Mouse (Mus musculus) midbrain, embryonic 13.5 days (tissue): ENCODE measurements around the gene Supt5. TPM values are rescaled to one million over a fixed set of nuclear protein-coding genes. Genes with fewer than 3 reads are reported as not detected.

Experiments
- ATAC-seq: fragments of 200-750 bp; cut with Nextera tagmentation; 2 replicates; pipeline ENCODE4 v1.8.0; 2017; ENCODE audit warnings: mild to moderate bottlenecking, moderate TSS enrichment, moderate library complexity
- H3K27ac ChIP-seq: fragments of 300-500 bp; sonication (generic); 2 replicates; pipeline ENCODE4 v1.5.1; 2015; ENCODE audit warnings: inconsistent platforms, mild to moderate bottlenecking, moderate library complexity
- H3K27me3 ChIP-seq: fragments of 300-500 bp; sonication (generic); 2 replicates; pipeline ENCODE4 v1.6.1; 2015; ENCODE audit warnings: mild to moderate bottlenecking, inconsistent platforms
- H3K36me3 ChIP-seq: fragments of 300-500 bp; sonication (generic); 2 replicates; pipeline ENCODE4 v1.6.1; 2015; ENCODE audit warnings: mild to moderate bottlenecking, inconsistent platforms
- H3K4me1 ChIP-seq: fragments of 300-500 bp; sonication (generic); replicated peaks from 2 replicates; pipeline ENCODE4 v1.6.1; 2015; ENCODE audit warnings: inconsistent platforms
- H3K4me2 ChIP-seq: fragments of 300-500 bp; sonication (generic); replicated peaks from 2 replicates; pipeline ENCODE4 v1.6.1; 2015; ENCODE audit warnings: moderate library complexity, mild to moderate bottlenecking, inconsistent platforms
- H3K4me3 ChIP-seq: fragments of 300-500 bp; sonication (generic); replicated peaks from 2 replicates; pipeline ENCODE4 v1.5.1; 2015; ENCODE audit warnings: mild to moderate bottlenecking, inconsistent platforms
- H3K9ac ChIP-seq: fragments of 300-500 bp; sonication (generic); replicated peaks from 2 replicates; pipeline ENCODE4 v1.6.1; 2015; ENCODE audit warnings: mild to moderate bottlenecking, inconsistent platforms
- H3K9me3 ChIP-seq: fragments of 300-500 bp; sonication (generic); 2 replicates; pipeline ENCODE4 v1.6.1; 2016; ENCODE audit warnings: mild to moderate bottlenecking, inconsistent platforms
- WGBS: fragments of 180-500 bp; shearing (Covaris S2); methylation state at CpG from one replicate; pipeline ENCODE4 v1.1.7; 2015; 5-methylcytosine and 5-hydroxymethylcytosine counted together
- polyA plus RNA-seq: library from polyadenylated mRNA; unstranded; fragments of >200 nt; fragmentation: Nextera tagmentation; extraction: Ambion mirVana; gene quantifications from 2 replicates; pipeline ENCODE4 v1.2.1, GENCODE M21; 2015

The Supt5 gene
- polyA plus RNA-seq, 1 experiment from 2014 or later = 98.8 TPM

GRCm38 (mm10) chr7:28358431-28358830 lies 19.9 kb upstream of the Supt5 start:
- Histone ChIP-seq H3K36me3 (peaks cover 64% of the 10 kb centered on the region), H3K9me3 (no peaks in the 10 kb centered on the region), H3K27ac (peak overlapping the region; percentile 59), H3K9ac (peak overlapping the region; percentile 28; the same call in 1 of the 2 replicates), H3K4me2 (no peak overlapping the region), H3K27me3 (no peaks in the 10 kb centered on the region), H3K4me3 (no peak overlapping the region), H3K4me1 (peaks cover 28% of the 10 kb centered on the region)
- WGBS = 44% methylated on average over 7 of the region's 7 CpGs
- ATAC-seq = no peak; the same call in 1 of the 2 replicates

GRCm38 (mm10) chr7:28357984-28358383 lies 19.4 kb upstream of the Supt5 start:
- peaks cover 66% of the 10 kb centered on the region for H3K36me3 ChIP-seq
- H3K9ac ChIP-seq = peak overlapping the region; percentile 28; the same call in 1 of the 2 replicates
- peak overlapping the region; percentile 7; the same call in 1 of the 2 replicates for H3K4me2 ChIP-seq
- peak overlapping the region; percentile 59 for H3K27ac ChIP-seq
- H3K4me3 ChIP-seq = no peak overlapping the region
- no peaks in the 10 kb centered on the region for H3K27me3 ChIP-seq
- WGBS = 3% methylated on average over 5 of the region's 5 CpGs
- peak; percentile 62 for ATAC-seq
- peaks cover 28% of the 10 kb centered on the region for H3K4me1 ChIP-seq
- H3K9me3 ChIP-seq = no peaks in the 10 kb centered on the region

GRCm38 (mm10) chr7:28356981-28357380 lies 18.4 kb upstream of the Supt5 start:
- Histone ChIP-seq H3K9me3 (no peaks in the 10 kb centered on the region), H3K27me3 (no peaks in the 10 kb centered on the region), H3K27ac (peak overlapping the region; percentile 59), H3K4me1 (peaks cover 31% of the 10 kb centered on the region), H3K4me2 (no peak overlapping the region), H3K36me3 (peaks cover 61% of the 10 kb centered on the region), H3K9ac (peak overlapping the region; percentile 40; the same call in 1 of the 2 replicates), H3K4me3 (no peak overlapping the region)
- WGBS = 3% methylated on average over 5 of the region's 5 CpGs
- ATAC-seq = no peak

- H3K9me3 ChIP-seq = no peaks in the 10 kb centered on the region
- H3K9ac ChIP-seq = no peak overlapping the region
- ATAC-seq = no peak
- H3K4me1 ChIP-seq = peaks cover 40% of the 10 kb centered on the region
- H3K36me3 ChIP-seq = peaks cover 44% of the 10 kb centered on the region
- H3K27ac ChIP-seq = no peak overlapping the region
- WGBS = 87% methylated on average over 3 of the region's 3 CpGs
- H3K27me3 ChIP-seq = no peaks in the 10 kb centered on the region
- no peak overlapping the region for H3K4me2 ChIP-seq
- H3K4me3 ChIP-seq = no peak overlapping the region
Observed at GRCm38 (mm10) chr7:28355221-28355620, 16.7 kb upstream of the Supt5 start.

GRCm38 (mm10) chr7:28354596-28354995 lies 16.1 kb upstream of the Supt5 start:
- WGBS = 88% methylated on average over 3 of the region's 3 CpGs
- Histone ChIP-seq H3K27ac (no peak overlapping the region), H3K4me1 (peaks cover 46% of the 10 kb centered on the region), H3K4me3 (no peak overlapping the region), H3K9me3 (no peaks in the 10 kb centered on the region), H3K4me2 (no peak overlapping the region), H3K36me3 (peaks cover 37% of the 10 kb centered on the region), H3K9ac (no peak overlapping the region), H3K27me3 (no peaks in the 10 kb centered on the region)
- ATAC-seq = no peak

- 90% methylated on average over 3 of the region's 3 CpGs for WGBS
- H3K4me1 ChIP-seq = peaks cover 47% of the 10 kb centered on the region
- H3K4me2 ChIP-seq = no peak overlapping the region
- H3K27me3 ChIP-seq = no peaks in the 10 kb centered on the region
- no peaks in the 10 kb centered on the region for H3K9me3 ChIP-seq
- no peak overlapping the region for H3K4me3 ChIP-seq
- no peak overlapping the region for H3K9ac ChIP-seq
- no peak overlapping the region for H3K27ac ChIP-seq
- peaks cover 33% of the 10 kb centered on the region for H3K36me3 ChIP-seq
- no peak for ATAC-seq
Observed at GRCm38 (mm10) chr7:28354113-28354581, 15.6 kb upstream of the Supt5 start.

GRCm38 (mm10) chr7:28353267-28353666 lies 14.7 kb upstream of the Supt5 start:
- no peak overlapping the region for H3K9ac ChIP-seq
- H3K4me3 ChIP-seq = no peak overlapping the region
- 94% methylated on average over 2 of the region's 2 CpGs for WGBS
- H3K27ac ChIP-seq = no peak overlapping the region
- H3K4me2 ChIP-seq = no peak overlapping the region
- H3K36me3 ChIP-seq = peaks cover 30% of the 10 kb centered on the region
- no peaks in the 10 kb centered on the region for H3K9me3 ChIP-seq
- no peak for ATAC-seq
- H3K27me3 ChIP-seq = no peaks in the 10 kb centered on the region
- H3K4me1 ChIP-seq = peaks cover 39% of the 10 kb centered on the region

GRCm38 (mm10) chr7:28351676-28352191 lies 13.2 kb upstream of the Supt5 start:
- WGBS = 49% methylated on average over 4 of the region's 4 CpGs
- no peak for ATAC-seq
- no peaks in the 10 kb centered on the region for H3K9me3 ChIP-seq
- H3K36me3 ChIP-seq = peaks cover 30% of the 10 kb centered on the region
- H3K27me3 ChIP-seq = no peaks in the 10 kb centered on the region
- peak overlapping the region; percentile 91 for H3K4me3 ChIP-seq
- peak overlapping the region; percentile 96 for H3K9ac ChIP-seq
- peaks cover 23% of the 10 kb centered on the region for H3K4me1 ChIP-seq
- H3K4me2 ChIP-seq = peak overlapping the region; percentile 98
- H3K27ac ChIP-seq = no peak overlapping the region

- ATAC-seq = peak; percentile 95
- WGBS = 1% methylated on average over 50 of the region's 50 CpGs
- Histone ChIP-seq H3K27ac (peak within 1 kb of the TSS; percentile 84), H3K9me3 (no peaks in the 10 kb centered on the region), H3K4me3 (peak within 1 kb of the TSS; percentile 91), H3K4me1 (peaks cover 21% of the 10 kb centered on the region), H3K36me3 (peaks cover 28% of the 10 kb centered on the region), H3K4me2 (peak within 1 kb of the TSS; percentile 98), H3K9ac (peak within 1 kb of the TSS; percentile 96), H3K27me3 (no peaks in the 10 kb centered on the region)
Observed at GRCm38 (mm10) chr7:28350155-28350883, 11.8 kb upstream of the Supt5 start, which contains the start of gene Rps16. Rps16 (plus strand) TSS chr7:28350652.

- Histone ChIP-seq H3K9ac (no peak overlapping the region), H3K27ac (no peak overlapping the region), H3K4me3 (no peak overlapping the region), H3K4me1 (peaks cover 21% of the 10 kb centered on the region), H3K27me3 (no peaks in the 10 kb centered on the region), H3K36me3 (peaks cover 11% of the 10 kb centered on the region), H3K9me3 (no peaks in the 10 kb centered on the region), H3K4me2 (no peak overlapping the region)
- ATAC-seq = no peak
- 87% methylated on average over 7 of the region's 7 CpGs for WGBS
Observed at GRCm38 (mm10) chr7:28348601-28349000, 10.1 kb upstream of the Supt5 start.

GRCm38 (mm10) chr7:28347746-28348145 lies 9.2 kb upstream of the Supt5 start:
- Histone ChIP-seq H3K4me1 (peaks cover 21% of the 10 kb centered on the region), H3K36me3 (peaks cover 3% of the 10 kb centered on the region), H3K27me3 (no peaks in the 10 kb centered on the region), H3K9me3 (no peaks in the 10 kb centered on the region), H3K4me3 (no peak overlapping the region), H3K9ac (no peak overlapping the region), H3K4me2 (no peak overlapping the region), H3K27ac (no peak overlapping the region)
- ATAC-seq = no peak
- 81% methylated on average over 3 of the region's 3 CpGs for WGBS

GRCm38 (mm10) chr7:28344637-28345036 lies 6.1 kb upstream of the Supt5 start:
- Histone ChIP-seq H3K4me3 (no peak overlapping the region), H3K27me3 (no peaks in the 10 kb centered on the region), H3K4me2 (no peak overlapping the region), H3K9ac (no peak overlapping the region), H3K27ac (no peak overlapping the region), H3K36me3 (no peaks in the 10 kb centered on the region), H3K4me1 (peaks cover 4% of the 10 kb centered on the region), H3K9me3 (no peaks in the 10 kb centered on the region)
- no peak for ATAC-seq
- WGBS = 8% methylated on average over 4 of the region's 4 CpGs
